13 mouse cellular contexts compared by ENCODE assay signal in the genomic region with DNA sequence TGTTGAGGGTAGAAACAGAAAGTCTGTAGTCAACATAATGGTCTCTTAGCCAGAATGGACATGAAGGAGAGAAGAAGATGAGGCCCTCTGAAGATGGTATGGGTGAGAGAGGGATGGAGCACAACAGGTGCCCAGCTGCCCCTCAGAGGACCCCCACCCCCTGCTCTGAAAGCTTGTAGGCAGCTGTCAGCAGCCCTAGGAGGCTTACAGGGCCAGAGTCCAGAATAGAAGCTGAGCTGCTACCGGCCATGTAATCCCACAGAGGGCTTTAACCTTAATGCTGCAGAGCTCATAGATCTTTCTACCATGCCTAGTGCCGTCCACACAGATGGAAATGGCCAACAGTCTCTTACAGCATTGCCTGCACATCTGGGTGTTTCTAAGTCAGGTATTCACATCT.
"Had no signal": no experiment of that assay in that cellular context is flagged by ENCODE, and none has a peak within 500 bp of the region (broad histone marks: within the 10 kb centered on the region; RNA-seq: fewer than 3 reads in every experiment).

No protein-coding gene starts in this region.

- H3K9ac ChIP-seq: kidney, embryonic 15.5 days; liver, embryonic 13.5 days; liver, postnatal 0 days; lung, embryonic 15.5 days; midbrain, embryonic 15.5 days; neural tube, embryonic 13.5 days had no signal

- H3K27me3 ChIP-seq: kidney, embryonic 15.5 days; liver, embryonic 13.5 days; lung, embryonic 15.5 days; midbrain, embryonic 15.5 days; neural tube, embryonic 13.5 days had no signal

- H3K9me3 ChIP-seq: kidney, embryonic 15.5 days; liver, embryonic 13.5 days; lung, embryonic 15.5 days; midbrain, embryonic 15.5 days; neural tube, embryonic 13.5 days had no signal

- H3K27ac ChIP-seq: kidney, embryonic 15.5 days; liver, embryonic 13.5 days; lung, embryonic 15.5 days; midbrain, embryonic 15.5 days had no signal

- H3K4me2 ChIP-seq: kidney, embryonic 15.5 days; liver, embryonic 13.5 days; lung, embryonic 15.5 days; midbrain, embryonic 15.5 days; neural tube, embryonic 13.5 days had no signal

- ATAC-seq: inflammation-experienced regulatory T-cells, adult 6 months; liver, postnatal 0 days; midbrain, embryonic 15.5 days had no signal

- H3K4me1 ChIP-seq: liver, embryonic 13.5 days; lung, embryonic 15.5 days had no signal

- H3K4me3 ChIP-seq: kidney, embryonic 15.5 days; liver, embryonic 13.5 days; lung, embryonic 15.5 days; midbrain, embryonic 15.5 days; neural tube, embryonic 13.5 days had no signal

- H3K36me3 ChIP-seq: kidney, embryonic 15.5 days; liver, embryonic 13.5 days; lung, embryonic 15.5 days; midbrain, embryonic 15.5 days; neural tube, embryonic 13.5 days had no signal

- DNase-seq: kidney, adult 18-20 months; kidney, postnatal 14 days; left cerebral cortex, postnatal 4 days; liver; liver, embryonic 13.5 days; liver, postnatal 0 days; right cerebral cortex, postnatal 14 days; thymus, postnatal 36 days had no signal
